Mouse (Mus musculus) hindbrain, embryonic 11.5 days (tissue): ENCODE results near the gene Syt16. TPM values are rescaled to one million over a fixed set of nuclear protein-coding genes. Genes with fewer than 3 reads are reported as not detected.

Source experiments
- ATAC-seq: fragments of 200-750 bp; cut with Nextera tagmentation; 2 replicates; pipeline ENCODE4 v1.8.0; 2017; ENCODE audit warnings: mild to moderate bottlenecking, moderate TSS enrichment, moderate library complexity; ENCODE audit not compliant: low FRiP score
- DNase-seq: peaks from one replicate; pipeline ENCODE4 v3.0.0-alpha.2; 2015; ENCODE audit warnings: low spot score
- H3K27ac ChIP-seq: fragments of 300-500 bp; sonication (generic); 2 replicates; pipeline ENCODE4 v1.5.1; 2014; ENCODE audit warnings: mild to moderate bottlenecking, low read depth, low read length
- H3K27me3 ChIP-seq: fragments of 300-500 bp; sonication (generic); 2 replicates; pipeline ENCODE4 v1.6.1; 2014; ENCODE audit warnings: mild to moderate bottlenecking, low read length, moderate library complexity, mixed read lengths; ENCODE audit not compliant: control insufficient read depth, insufficient read depth
- H3K36me3 ChIP-seq: fragments of 300-500 bp; sonication (generic); 2 replicates; pipeline ENCODE4 v1.6.1; 2014; ENCODE audit warnings: mild to moderate bottlenecking, low read length, moderate library complexity, mixed read lengths; ENCODE audit not compliant: control insufficient read depth, insufficient read depth
- H3K4me1 ChIP-seq: fragments of 300-500 bp; sonication (generic); replicated peaks from 2 replicates; pipeline ENCODE4 v1.6.1; 2014; ENCODE audit warnings: low read length, mixed read lengths; ENCODE audit not compliant: control insufficient read depth, insufficient read depth
- H3K4me2 ChIP-seq: fragments of 300-500 bp; sonication (generic); replicated peaks from 2 replicates; pipeline ENCODE4 v1.6.1; 2014; ENCODE audit warnings: mild to moderate bottlenecking, low read depth, low read length
- H3K4me3 ChIP-seq: fragments of 300-500 bp; sonication (generic); 2 replicates; pipeline ENCODE4 v1.5.1; 2014; ENCODE audit warnings: low read depth, low read length
- H3K9ac ChIP-seq: fragments of 300-500 bp; sonication (generic); 2 replicates; pipeline ENCODE4 v1.6.1; 2014; ENCODE audit warnings: low read depth, low read length
- H3K9me3 ChIP-seq: fragments of 300-500 bp; sonication (generic); 2 replicates; pipeline ENCODE4 v1.6.1; 2016; ENCODE audit warnings: low read length; ENCODE audit not compliant: control insufficient read depth
- WGBS: fragments of 180-500 bp; shearing (Covaris S2); extraction: QIAGEN DNeasy Blood & Tissue Kit; methylation state at CpG from one replicate; pipeline ENCODE4 v1.1.7; 2014; 5-methylcytosine and 5-hydroxymethylcytosine counted together
- polyA plus RNA-seq: library from polyadenylated mRNA; unstranded; fragments of >200 nt; fragmentation: Nextera tagmentation; extraction: Ambion mirVana; gene quantifications from 2 replicates; pipeline ENCODE4 v1.2.1, GENCODE M21; 2014

The Syt16 gene
- polyA plus RNA-seq, 1 experiment from 2014 or later = 5.4 TPM

GRCm38 (mm10) chr12:74230808-74231207 lies 233.3 kb downstream of the Syt16 start:
- Histone ChIP-seq H3K4me1 (no peaks in the 10 kb centered on the region), H3K27ac (no peak overlapping the region), H3K9me3 (no peaks in the 10 kb centered on the region), H3K9ac (no peak overlapping the region), H3K4me2 (no peak overlapping the region), H3K27me3 (no peaks in the 10 kb centered on the region), H3K36me3 (no peaks in the 10 kb centered on the region), H3K4me3 (no peak overlapping the region)
- 85% methylated on average over 10 of the region's 10 CpGs for WGBS
- ATAC-seq = no peak
- DNase-seq = no peak

- H3K9ac ChIP-seq = no peak overlapping the region
- DNase-seq = no peak
- WGBS = 72% methylated on average over 1 of the region's 1 CpGs
- no peaks in the 10 kb centered on the region for H3K36me3 ChIP-seq
- no peak for ATAC-seq
- no peak overlapping the region for H3K4me3 ChIP-seq
- no peaks in the 10 kb centered on the region for H3K4me1 ChIP-seq
- no peaks in the 10 kb centered on the region for H3K27me3 ChIP-seq
- no peak overlapping the region for H3K4me2 ChIP-seq
- H3K27ac ChIP-seq = no peak overlapping the region
- no peaks in the 10 kb centered on the region for H3K9me3 ChIP-seq
These were observed 235.4 kb downstream of the Syt16 start for GRCm38 (mm10) chr12:74232845-74233244.

GRCm38 (mm10) chr12:74236191-74236590 lies 238.7 kb downstream of the Syt16 start:
- H3K27ac ChIP-seq = no peak overlapping the region
- H3K4me1 ChIP-seq = no peaks in the 10 kb centered on the region
- no peaks in the 10 kb centered on the region for H3K36me3 ChIP-seq
- H3K27me3 ChIP-seq = no peaks in the 10 kb centered on the region
- DNase-seq (no peak), ATAC-seq (no peak)
- 83% methylated on average over 8 of the region's 8 CpGs for WGBS
- no peak overlapping the region for H3K4me2 ChIP-seq
- no peak overlapping the region for H3K4me3 ChIP-seq
- no peaks in the 10 kb centered on the region for H3K9me3 ChIP-seq
- no peak overlapping the region for H3K9ac ChIP-seq

GRCm38 (mm10) chr12:74238056-74238455 lies 240.6 kb downstream of the Syt16 start:
- no peaks in the 10 kb centered on the region for H3K4me1 ChIP-seq
- DNase-seq (no peak), ATAC-seq (no peak)
- no peaks in the 10 kb centered on the region for H3K36me3 ChIP-seq
- no peak overlapping the region for H3K4me2 ChIP-seq
- WGBS = 76% methylated on average over 7 of the region's 7 CpGs
- no peak overlapping the region for H3K9ac ChIP-seq
- H3K27ac ChIP-seq = no peak overlapping the region
- H3K9me3 ChIP-seq = no peaks in the 10 kb centered on the region
- no peaks in the 10 kb centered on the region for H3K27me3 ChIP-seq
- no peak overlapping the region for H3K4me3 ChIP-seq

- Histone ChIP-seq H3K9me3 (no peaks in the 10 kb centered on the region), H3K4me1 (no peaks in the 10 kb centered on the region), H3K4me2 (no peak overlapping the region), H3K9ac (no peak overlapping the region), H3K27me3 (no peaks in the 10 kb centered on the region), H3K36me3 (no peaks in the 10 kb centered on the region), H3K4me3 (no peak overlapping the region), H3K27ac (no peak overlapping the region)
- 77% methylated on average over 2 of the region's 2 CpGs for WGBS
- ATAC-seq (no peak), DNase-seq (no peak)
These were observed 241.3 kb downstream of the Syt16 start for GRCm38 (mm10) chr12:74238806-74239205.

GRCm38 (mm10) chr12:74264846-74265245 lies 267.4 kb downstream of the Syt16 start:
- Histone ChIP-seq H3K4me1 (no peaks in the 10 kb centered on the region), H3K36me3 (no peaks in the 10 kb centered on the region), H3K4me3 (no peak overlapping the region), H3K9ac (no peak overlapping the region), H3K9me3 (no peaks in the 10 kb centered on the region), H3K4me2 (no peak overlapping the region), H3K27ac (no peak overlapping the region), H3K27me3 (no peaks in the 10 kb centered on the region)
- ATAC-seq (no peak), DNase-seq (no peak)
- WGBS = 56% methylated on average over 3 of the region's 3 CpGs

- no peak for DNase-seq
- ATAC-seq = no peak
- H3K4me1 ChIP-seq = no peaks in the 10 kb centered on the region
These were observed 269.6 kb downstream of the Syt16 start for GRCm38 (mm10) chr12:74267049-74267448.

GRCm38 (mm10) chr12:74268644-74269285 lies 271.3 kb downstream of the Syt16 start:
- 73% methylated on average over 15 of the region's 15 CpGs for whole genome bisulfite sequencing
- Histone ChIP-seq H3K4me3 (no peak overlapping the region), H3K9me3 (no peaks in the 10 kb centered on the region), H3K36me3 (no peaks in the 10 kb centered on the region), H3K27me3 (no peaks in the 10 kb centered on the region), H3K4me1 (no peaks in the 10 kb centered on the region), H3K9ac (no peak overlapping the region), H3K4me2 (no peak overlapping the region), H3K27ac (no peak overlapping the region)
- DNase-seq (no peak), ATAC-seq (no peak)

More at GRCm38 (mm10) chr12:74267049-74267448, 269.6 kb downstream of the Syt16 start:
- Histone ChIP-seq H3K9ac (no peak overlapping the region), H3K27ac (no peak overlapping the region), H3K36me3 (no peaks in the 10 kb centered on the region), H3K4me3 (no peak overlapping the region), H3K9me3 (no peaks in the 10 kb centered on the region), H3K27me3 (no peaks in the 10 kb centered on the region), H3K4me2 (no peak overlapping the region)
- WGBS = 92% methylated on average over 4 of the region's 4 CpGs

- ATAC-seq = no peak
These were observed 275.1 kb downstream of the Syt16 start for GRCm38 (mm10) chr12:74272545-74272944.

More at GRCm38 (mm10) chr12:74272545-74272944, 275.1 kb downstream of the Syt16 start:
- no peaks in the 10 kb centered on the region for H3K9me3 ChIP-seq
- no peak for DNase-seq
- no peaks in the 10 kb centered on the region for H3K4me1 ChIP-seq
- no peaks in the 10 kb centered on the region for H3K27me3 ChIP-seq
- H3K36me3 ChIP-seq = no peaks in the 10 kb centered on the region
- H3K4me3 ChIP-seq = no peak overlapping the region
- no peak overlapping the region for H3K9ac ChIP-seq
- H3K4me2 ChIP-seq = no peak overlapping the region
- no peak overlapping the region for H3K27ac ChIP-seq
- WGBS = 92% methylated on average over 17 of the region's 17 CpGs
